Mouse (Mus musculus): ENCODE measurements around the gene Dcst2.

GRCm38 (mm10) chr3:89381233-89381632 is 19.5 kb downstream of the Dcst2 start:
- TF ChIP-seq CTCF (conservative IDR thresholded peaks at IDR 0.05; ENCODE audit: low read length) (no peak), POU5F1 (IDR thresholded peaks at IDR 0.05; ENCODE audit: borderline replicate concordance, low read length) (no peak)

Data from E14TG2a.4 (cell line).